Mouse (Mus musculus): ENCODE measurements around the gene Ccpg1os.

Gene Ccpg1os

GRCm38 (mm10) chr9:72985250-72986220 is at the start of gene Ccpg1os, which contains the start of gene Ccpg1:
Gene Ccpg1os (minus strand): TSS chr9:72985382.
Gene Ccpg1 (plus strand): TSS chr9:72985429.
- DNase-seq = peak; percentile 95 to 99

DNA sequence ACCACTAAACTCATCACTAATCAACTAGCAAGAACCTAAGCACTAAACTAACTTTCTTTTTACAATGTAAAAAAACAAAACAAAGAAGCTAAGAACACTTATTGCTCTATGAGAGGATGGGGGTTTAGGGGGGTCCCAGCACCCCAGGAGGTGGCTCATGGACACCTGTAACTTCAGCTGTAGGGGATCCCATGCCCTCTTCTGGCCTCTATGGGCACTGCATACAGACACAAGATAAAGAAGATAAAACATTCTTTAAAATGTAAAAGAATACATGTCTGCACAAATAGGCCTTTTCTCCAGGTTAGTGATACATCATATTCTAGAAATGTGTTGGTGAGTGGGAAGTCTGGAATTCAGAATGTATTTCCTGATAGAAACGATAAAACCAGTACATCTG is 48.2 kb upstream of the Ccpg1os start:
- DNase-seq = no peak

DNA sequence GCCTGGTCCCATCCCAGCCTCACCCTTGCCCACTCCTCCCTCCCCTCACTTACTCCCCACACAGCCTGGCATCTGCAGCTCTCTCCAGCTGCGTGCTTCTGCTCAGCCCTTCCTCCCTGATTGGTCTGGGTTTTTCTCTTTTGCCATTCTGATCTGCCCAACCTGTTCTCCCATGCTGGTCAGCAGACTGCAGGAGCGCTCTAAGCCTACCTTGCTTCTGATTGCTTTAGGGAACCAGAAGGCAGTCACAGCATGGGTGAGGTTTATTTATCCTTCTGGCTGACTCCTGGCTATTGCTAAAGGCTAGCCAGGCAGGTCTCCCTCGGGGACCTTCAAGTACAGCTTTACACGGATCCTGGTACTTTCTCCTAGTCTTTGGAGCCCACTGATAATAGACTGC is 46.2 kb upstream of the Ccpg1os start:
- DNase-seq = no peak

DNA sequence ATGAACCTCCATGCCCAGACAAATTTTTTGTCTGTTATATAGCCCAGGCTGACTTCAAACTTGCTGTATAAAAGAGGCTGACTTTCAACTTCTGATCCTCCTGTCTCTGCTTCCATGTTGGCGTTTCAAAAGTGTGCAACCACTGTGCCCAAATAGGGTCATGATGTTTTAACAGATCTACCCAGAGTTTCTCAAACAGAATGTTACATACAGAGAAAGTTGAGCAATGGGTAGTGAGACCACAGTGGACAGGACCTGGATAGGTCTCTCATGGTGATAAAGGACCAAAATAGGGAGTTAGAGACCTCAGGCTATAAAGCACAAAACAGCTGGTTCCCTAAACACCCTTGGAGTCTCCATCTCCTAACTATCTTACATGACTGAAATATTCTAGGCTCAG is 45.3 kb upstream of the Ccpg1os start:
- DNase-seq = no peak

GRCm38 (mm10) chr9:73025818-73026636 is 40.8 kb upstream of the Ccpg1os start:
- no peak for DNase-seq

GRCm38 (mm10) chr9:73020566-73021097 is 35.5 kb upstream of the Ccpg1os start:
- no peak for DNase-seq

DNA sequence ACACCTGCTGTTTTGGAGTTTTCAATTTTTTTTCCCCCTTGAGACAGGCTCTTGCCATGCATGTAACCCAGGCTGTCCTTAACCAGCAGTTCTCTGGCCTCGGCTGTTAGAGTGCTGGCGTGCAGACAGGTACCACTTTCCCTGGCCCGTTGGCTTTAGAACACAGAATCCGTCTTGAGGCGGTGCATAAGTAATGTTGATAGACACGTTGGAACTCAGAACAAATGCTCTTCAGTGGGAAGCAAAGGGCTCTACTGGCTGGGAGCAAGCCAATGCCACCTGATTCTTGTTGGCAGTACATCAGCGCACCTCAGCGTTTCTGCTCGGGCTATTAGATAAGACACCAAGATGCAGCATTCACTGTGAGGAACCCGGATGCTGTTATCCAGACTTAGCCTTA is 34.7 kb upstream of the Ccpg1os start:
- no peak for DNase-seq

DNA sequence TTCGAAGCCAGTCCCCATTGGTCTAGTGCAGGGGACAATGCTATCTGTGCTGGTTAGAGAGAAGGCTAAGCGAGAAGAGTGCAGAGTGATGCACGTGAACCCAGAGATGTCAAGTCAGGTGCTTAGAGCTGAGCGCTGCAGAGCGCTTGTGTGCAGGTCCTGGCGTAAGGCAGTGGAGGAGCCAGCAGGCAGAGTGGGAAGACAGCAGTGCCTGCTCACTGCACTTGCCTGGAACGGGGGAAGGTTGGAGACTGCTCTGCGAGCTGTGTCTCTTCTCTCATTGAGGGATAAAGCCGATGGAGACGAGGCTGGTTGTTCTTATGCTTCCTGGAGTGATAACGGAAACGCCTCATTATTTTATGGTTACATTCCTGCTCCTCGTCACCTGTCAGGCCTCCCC is 29.5 kb upstream of the Ccpg1os start:
- no peak for DNase-seq

DNA sequence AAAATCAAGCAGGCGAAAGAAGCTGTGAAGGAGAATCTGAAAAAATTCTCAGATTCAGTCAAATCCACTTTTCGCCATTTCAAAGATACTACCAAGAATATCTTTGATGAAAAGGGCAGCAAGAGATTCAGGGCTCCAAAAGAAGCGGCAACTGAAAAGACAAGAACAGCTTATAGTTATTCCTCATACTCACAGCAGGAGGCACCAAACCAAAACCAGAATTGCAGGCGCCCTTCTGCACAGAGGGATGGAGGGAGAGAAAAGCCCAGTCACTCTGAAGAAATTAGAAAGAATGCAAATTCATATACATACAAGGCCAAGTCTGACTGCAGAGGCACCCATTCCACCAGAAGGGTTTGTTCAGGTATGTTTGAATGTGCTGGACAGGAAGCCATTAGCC is 27.4 kb upstream of the Ccpg1os start:
- DNase-seq = no peak

GRCm38 (mm10) chr9:73008384-73008783 is 23.2 kb upstream of the Ccpg1os start:
- no peak for DNase-seq

GRCm38 (mm10) chr9:73006175-73006574 is 21.0 kb upstream of the Ccpg1os start:
- peak in 1 of 2 experiments; percentile 11 for DNase-seq

DNA sequence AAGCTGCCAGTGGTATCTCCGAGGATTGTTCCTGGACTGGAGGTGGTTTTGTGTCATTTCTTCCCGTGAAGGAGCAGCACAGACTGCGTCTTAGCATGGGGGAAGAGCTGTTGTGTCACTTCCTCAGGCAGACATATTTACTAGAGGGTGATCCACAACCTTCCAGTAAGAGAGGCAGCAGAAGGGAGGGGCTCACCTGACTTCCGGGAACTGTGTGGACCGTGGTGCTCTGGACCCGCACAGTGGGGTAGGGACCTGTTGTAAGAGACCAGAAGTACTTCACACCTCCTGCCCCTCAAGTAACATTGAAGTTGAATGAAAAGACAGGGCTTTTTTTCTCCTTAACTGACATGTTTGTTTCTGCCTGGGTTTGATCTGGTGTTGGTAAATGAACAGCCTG is 19.9 kb upstream of the Ccpg1os start:
- no peak for DNase-seq

GRCm38 (mm10) chr9:73004076-73004475 is 18.9 kb upstream of the Ccpg1os start:
- DNase-seq = no peak

GRCm38 (mm10) chr9:73002177-73002576 is 17.0 kb upstream of the Ccpg1os start:
- DNase-seq = no peak

GRCm38 (mm10) chr9:73001314-73002011 is 16.3 kb upstream of the Ccpg1os start:
- DNase-seq = no peak

- no peak for DNase-seq
Measured at GRCm38 (mm10) chr9:73000487-73000886, 15.3 kb upstream of the Ccpg1os start.

DNA sequence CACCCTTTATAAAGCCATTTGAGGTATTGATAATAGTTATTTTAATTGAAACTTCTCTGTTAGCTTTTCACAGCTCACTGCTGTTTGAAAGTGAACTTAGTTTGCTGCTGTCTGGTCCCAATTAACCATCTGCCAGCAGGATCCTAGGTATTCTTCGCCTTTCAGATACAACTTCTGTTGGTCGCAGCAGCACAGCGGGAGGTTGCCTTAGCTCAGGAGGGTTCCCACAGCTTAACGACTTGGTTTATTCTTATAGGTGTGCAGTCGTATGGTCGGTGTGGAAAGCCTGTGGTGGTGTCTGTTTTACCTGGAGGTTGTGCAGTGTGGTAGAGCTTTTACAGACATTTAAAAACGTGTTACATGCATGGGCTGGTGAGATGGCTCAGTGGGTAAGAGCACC is 11.6 kb upstream of the Ccpg1os start:
- no peak for DNase-seq

DNA sequence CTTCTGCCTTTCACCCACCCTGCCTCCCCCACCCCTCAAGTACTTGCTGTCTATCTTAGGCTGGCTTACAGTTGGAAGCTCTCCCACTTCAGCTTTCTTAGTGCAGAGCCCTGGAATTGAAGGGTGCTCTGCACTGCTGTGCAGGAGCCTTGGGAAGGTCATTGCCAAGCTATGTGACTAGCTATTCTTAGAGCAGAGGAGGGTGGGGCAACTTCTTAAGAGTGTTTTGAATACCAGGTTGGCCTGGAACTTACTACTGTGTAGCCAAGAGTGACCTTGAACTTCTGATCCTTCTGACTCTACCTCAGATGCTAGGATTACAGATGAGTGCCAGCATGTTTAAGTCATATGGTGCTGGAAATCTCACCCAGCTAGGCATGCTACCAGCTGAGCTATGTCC is 11.0 kb upstream of the Ccpg1os start:
- DNase-seq = no peak

- no peak for DNase-seq
Measured at GRCm38 (mm10) chr9:72992576-72992975, 7.4 kb upstream of the Ccpg1os start.

GRCm38 (mm10) chr9:72991420-72991819 is 6.2 kb upstream of the Ccpg1os start:
- no peak for DNase-seq

DNA sequence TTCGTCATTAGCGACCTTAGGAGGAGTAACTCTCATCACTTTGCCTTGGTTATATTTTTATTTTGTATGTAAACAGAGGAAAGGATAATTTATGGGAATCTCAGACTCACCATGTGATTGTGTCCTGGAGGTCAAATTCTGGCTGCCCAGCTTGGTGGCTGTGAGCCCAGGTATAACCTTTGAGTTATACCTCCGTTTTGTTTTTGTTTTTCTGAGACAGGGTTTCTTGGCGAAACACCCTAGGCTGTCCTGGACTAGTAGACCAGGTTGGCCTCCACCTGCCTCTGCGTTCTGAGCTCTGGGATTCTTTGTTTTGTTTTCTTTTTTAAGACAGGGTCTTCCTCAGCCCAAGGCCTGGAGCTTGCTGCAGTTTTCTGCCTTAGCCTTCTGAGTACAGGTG is 3.5 kb upstream of the Ccpg1os start:
- no peak for DNase-seq

GRCm38 (mm10) chr9:72987703-72988102 is 2.5 kb upstream of the Ccpg1os start:
- no peak for DNase-seq

DNA sequence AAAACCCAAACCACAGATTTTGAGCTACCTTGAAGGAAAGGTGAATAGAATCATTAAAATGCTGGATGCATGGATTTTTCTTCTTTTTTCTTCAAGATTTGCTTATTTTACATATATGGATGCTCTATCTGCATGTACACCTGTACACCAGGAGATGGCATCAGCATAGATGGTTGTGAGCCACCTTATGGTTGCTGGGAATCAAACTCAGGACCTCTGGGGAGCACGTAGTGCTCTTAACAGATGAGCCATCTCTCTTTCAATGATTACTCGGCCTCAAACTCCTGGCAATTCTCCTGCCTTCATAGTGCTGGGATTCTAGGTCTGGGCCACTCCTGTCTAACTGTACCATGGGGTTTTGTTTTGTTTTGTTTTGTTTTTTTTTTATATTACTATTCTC is 2.1 kb downstream of the Ccpg1os start:
- DNase-seq = no peak

Data from thymus, postnatal 36 days (tissue).